Mouse (Mus musculus) activated CD4-positive, CD25-positive, alpha-beta regulatory T cell, adult 4 months (primary cell): ENCODE measurements around the gene Glt28d2. TPM values are rescaled to one million over a fixed set of nuclear protein-coding genes. Genes with fewer than 3 reads are reported as not detected.

Experiments
- ATAC-seq: one replicate; pipeline ENCODE4 v1.8.0; 2017
- polyA plus RNA-seq, 2 experiments: library from polyadenylated mRNA; unstranded; fragments of 100-300 nt; shearing (Covaris generic); gene quantifications; one replicate each; pipeline ENCODE4 v1.2.1; 2017

Glt28d2 gene
- polyA plus RNA-seq, 2 experiments from 2014 or later = 0.54 to 1.3 TPM

GRCm38 (mm10) chr3:85863996-85864395 is 23.3 kb downstream of the Glt28d2 start:
- ATAC-seq = no peak

GRCm38 (mm10) chr3:85862886-85863285 is 24.4 kb downstream of the Glt28d2 start:
- ATAC-seq = no peak

- no peak for ATAC-seq
Measured at GRCm38 (mm10) chr3:85860996-85861395, 26.3 kb downstream of the Glt28d2 start.

- ATAC-seq = no peak
Measured at GRCm38 (mm10) chr3:85859311-85859710, 28.0 kb downstream of the Glt28d2 start.

GRCm38 (mm10) chr3:85858140-85859135 is 28.9 kb downstream of the Glt28d2 start:
- no peak for ATAC-seq

GRCm38 (mm10) chr3:85857083-85857482 is 30.2 kb downstream of the Glt28d2 start:
- ATAC-seq = no peak

- ATAC-seq = no peak
Measured at GRCm38 (mm10) chr3:85855947-85856346, 31.4 kb downstream of the Glt28d2 start.

GRCm38 (mm10) chr3:85855043-85855442 is 32.3 kb downstream of the Glt28d2 start:
- ATAC-seq = no peak

GRCm38 (mm10) chr3:85854143-85854542 is 33.2 kb downstream of the Glt28d2 start:
- no peak for ATAC-seq

GRCm38 (mm10) chr3:85853715-85854114 is 33.6 kb downstream of the Glt28d2 start:
- no peak for ATAC-seq

GRCm38 (mm10) chr3:85850079-85850478 is 37.2 kb downstream of the Glt28d2 start:
- ATAC-seq = no peak

- ATAC-seq = no peak
Measured at GRCm38 (mm10) chr3:85846316-85846715, 41.0 kb downstream of the Glt28d2 start.

GRCm38 (mm10) chr3:85845341-85845740 is 42.0 kb downstream of the Glt28d2 start:
- no peak for ATAC-seq

- no peak for ATAC-seq
Measured at GRCm38 (mm10) chr3:85842881-85843218, 44.5 kb downstream of the Glt28d2 start.

GRCm38 (mm10) chr3:85842177-85842880 is 45.0 kb downstream of the Glt28d2 start:
- no peak for ATAC-seq

GRCm38 (mm10) chr3:85841454-85842176 is 45.7 kb downstream of the Glt28d2 start:
- no peak for ATAC-seq

GRCm38 (mm10) chr3:85833627-85834026 is 53.7 kb downstream of the Glt28d2 start:
- ATAC-seq = no peak

- no peak for ATAC-seq
Measured at GRCm38 (mm10) chr3:85832490-85833155, 54.7 kb downstream of the Glt28d2 start.

GRCm38 (mm10) chr3:85831785-85832184 is 55.5 kb downstream of the Glt28d2 start:
- ATAC-seq = no peak

- ATAC-seq = no peak
Measured at GRCm38 (mm10) chr3:85829047-85829446, 58.3 kb downstream of the Glt28d2 start.

- ATAC-seq = no peak
Measured at GRCm38 (mm10) chr3:85827815-85828214, 59.5 kb downstream of the Glt28d2 start.

- no peak for ATAC-seq
Measured at GRCm38 (mm10) chr3:85827283-85827682, 60.0 kb downstream of the Glt28d2 start.
